Mouse (Mus musculus) urinary bladder, adult 2 months (tissue): ENCODE data around the gene Gipc2. TPM values are rescaled to one million over a fixed set of nuclear protein-coding genes. Genes with fewer than 3 reads are reported as not detected.

Source experiments
- DNase-seq: peaks from one replicate; pipeline ENCODE4 v3.0.0; 2022; ENCODE audit warnings: low spot score
- polyA plus RNA-seq: library from polyadenylated mRNA; depleted of rRNA; stranded (reverse); fragments of >200 nt; gene quantifications from 2 replicates; pipeline ENCODE4 v1.2.3, GENCODE M21; 2012

The Gipc2 gene
- polyA plus RNA-seq, 1 experiment, result 4.9 TPM

GRCm38 (mm10) chr3:152117941-152118340 is 48.1 kb downstream of the Gipc2 start:
- DNase-seq, result no peak

- no peak for DNase-seq
Measured at GRCm38 (mm10) chr3:152116140-152116539, 49.9 kb downstream of the Gipc2 start.

GRCm38 (mm10) chr3:152114786-152115185 is 51.2 kb downstream of the Gipc2 start:
- DNase-seq, result peak; percentile 45

- no peak for DNase-seq
Measured at GRCm38 (mm10) chr3:152114222-152114621, 51.8 kb downstream of the Gipc2 start.

- DNase-seq, result no peak
Measured at GRCm38 (mm10) chr3:152113496-152113895, 52.5 kb downstream of the Gipc2 start.

- no peak for DNase-seq
Measured at GRCm38 (mm10) chr3:152112664-152113063, 53.4 kb downstream of the Gipc2 start.

GRCm38 (mm10) chr3:152111482-152111881 is 54.5 kb downstream of the Gipc2 start:
- DNase-seq, result no peak

- DNase-seq, result peak; percentile 48
Measured at GRCm38 (mm10) chr3:152111081-152111480, 54.9 kb downstream of the Gipc2 start.

- no peak for DNase-seq
Measured at GRCm38 (mm10) chr3:152109260-152109587, 56.8 kb downstream of the Gipc2 start.

GRCm38 (mm10) chr3:152108560-152109259 is 57.3 kb downstream of the Gipc2 start:
- no peak for DNase-seq

GRCm38 (mm10) chr3:152108003-152108395 is 58.0 kb downstream of the Gipc2 start:
- no peak for DNase-seq

- DNase-seq, result no peak
Measured at GRCm38 (mm10) chr3:152107149-152108002, 58.7 kb downstream of the Gipc2 start.

- DNase-seq, result no peak
Measured at GRCm38 (mm10) chr3:152106225-152107148, 59.5 kb downstream of the Gipc2 start.

- DNase-seq, result no peak
Measured at GRCm38 (mm10) chr3:152105341-152105740, 60.7 kb downstream of the Gipc2 start.

GRCm38 (mm10) chr3:152103381-152103780 is 62.6 kb downstream of the Gipc2 start:
- DNase-seq, result no peak

GRCm38 (mm10) chr3:152101459-152101858 is 64.6 kb downstream of the Gipc2 start:
- DNase-seq, result no peak

GRCm38 (mm10) chr3:152100119-152100818 is 65.8 kb downstream of the Gipc2 start:
- DNase-seq, result no peak

GRCm38 (mm10) chr3:152095030-152095429 is 71.0 kb downstream of the Gipc2 start:
- no peak for DNase-seq

- no peak for DNase-seq
Measured at GRCm38 (mm10) chr3:152092385-152093057, 73.5 kb downstream of the Gipc2 start.

GRCm38 (mm10) chr3:152089178-152089577 is 76.9 kb downstream of the Gipc2 start:
- DNase-seq, result no peak

- DNase-seq, result no peak
Measured at GRCm38 (mm10) chr3:152081381-152081780, 84.6 kb downstream of the Gipc2 start.
